Mouse (Mus musculus) fibroblast of lung, adult 2 months (primary cell): ENCODE data around the gene Smoc1.

ENCODE experiments used
- DNase-seq: peaks from one replicate; pipeline ENCODE4 v3.0.0-alpha.2; 2011; ENCODE audit warnings: low read depth

Gene Smoc1

GRCm38 (mm10) chr12:81026277-81026994, at the start of gene Smoc1:
TSS of gene Smoc1 (plus strand) at chr12:81026808.
- DNase-seq: no peak

GRCm38 (mm10) chr12:80982326-80982725, 44.3 kb upstream of the Smoc1 start:
- peak; percentile 18 for DNase-seq

GRCm38 (mm10) chr12:80983695-80984094, 42.9 kb upstream of the Smoc1 start:
- DNase-seq: no peak

- DNase-seq: no peak
Measured at GRCm38 (mm10) chr12:80986628-80987027, 40.0 kb upstream of the Smoc1 start.

GRCm38 (mm10) chr12:80988286-80988685, 38.3 kb upstream of the Smoc1 start:
- no peak for DNase-seq

GRCm38 (mm10) chr12:80990901-80991445, 35.6 kb upstream of the Smoc1 start:
- no peak for DNase-seq

GRCm38 (mm10) chr12:80991806-80992205, 34.8 kb upstream of the Smoc1 start:
- no peak for DNase-seq

GRCm38 (mm10) chr12:80992540-80993122, 34.0 kb upstream of the Smoc1 start:
- DNase-seq: no peak

- no peak for DNase-seq
Measured at GRCm38 (mm10) chr12:80993773-80994172, 32.8 kb upstream of the Smoc1 start.

GRCm38 (mm10) chr12:80995326-80995725, 31.3 kb upstream of the Smoc1 start:
- no peak for DNase-seq

- no peak for DNase-seq
Measured at GRCm38 (mm10) chr12:80997652-80998051, 29.0 kb upstream of the Smoc1 start.

- no peak for DNase-seq
Measured at GRCm38 (mm10) chr12:80998528-80999221, 27.9 kb upstream of the Smoc1 start.

- no peak for DNase-seq
Measured at GRCm38 (mm10) chr12:81000924-81001323, 25.7 kb upstream of the Smoc1 start.

GRCm38 (mm10) chr12:81002841-81003635, 23.6 kb upstream of the Smoc1 start:
- no peak for DNase-seq

GRCm38 (mm10) chr12:81009813-81010212, 16.8 kb upstream of the Smoc1 start:
- DNase-seq: no peak

GRCm38 (mm10) chr12:81011994-81012393, 14.6 kb upstream of the Smoc1 start:
- no peak for DNase-seq

GRCm38 (mm10) chr12:81013496-81013895, 13.1 kb upstream of the Smoc1 start:
- DNase-seq: no peak

- DNase-seq: no peak
Measured at GRCm38 (mm10) chr12:81017624-81018023, 9.0 kb upstream of the Smoc1 start.

- DNase-seq: no peak
Measured at GRCm38 (mm10) chr12:81018516-81019279, 7.9 kb upstream of the Smoc1 start.

GRCm38 (mm10) chr12:81019280-81019935, 7.2 kb upstream of the Smoc1 start:
- DNase-seq: no peak

GRCm38 (mm10) chr12:81024407-81024806, 2.2 kb upstream of the Smoc1 start:
- DNase-seq: no peak
